Mouse (Mus musculus) midbrain, embryonic 11.5 days (tissue): ENCODE measurements around the gene Cactin. TPM values are rescaled to one million over a fixed set of nuclear protein-coding genes. Genes with fewer than 3 reads are reported as not detected.

Experiments
- ATAC-seq: fragments of 200-750 bp; cut with Nextera tagmentation; 2 replicates; pipeline ENCODE4 v1.8.0; 2017; ENCODE audit warnings: moderate TSS enrichment, moderate library complexity; ENCODE audit not compliant: low FRiP score
- DNase-seq: peaks from one replicate; pipeline ENCODE4 v3.0.0; 2015; ENCODE audit warnings: low spot score; ENCODE audit errors: missing footprints
- H3K27ac ChIP-seq: fragments of 300-500 bp; sonication (generic); 2 replicates; pipeline ENCODE4 v1.5.1; 2014; ENCODE audit warnings: low read depth, low read length
- H3K27me3 ChIP-seq: fragments of 300-500 bp; sonication (generic); 2 replicates; pipeline ENCODE4 v1.6.1; 2014; ENCODE audit warnings: mild to moderate bottlenecking, low read length, moderate library complexity, mixed read lengths; ENCODE audit not compliant: control insufficient read depth, insufficient read depth
- H3K36me3 ChIP-seq: fragments of 300-500 bp; sonication (generic); 2 replicates; pipeline ENCODE4 v1.6.1; 2014; ENCODE audit warnings: mild to moderate bottlenecking, low read length, moderate library complexity, mixed read lengths; ENCODE audit not compliant: control insufficient read depth, insufficient read depth
- H3K4me1 ChIP-seq: fragments of 300-500 bp; sonication (generic); 2 replicates; pipeline ENCODE4 v1.6.1; 2014; ENCODE audit warnings: low read length; ENCODE audit not compliant: control insufficient read depth, insufficient read depth
- H3K4me2 ChIP-seq: fragments of 300-500 bp; sonication (generic); 2 replicates; pipeline ENCODE4 v1.6.1; 2014; ENCODE audit warnings: mild to moderate bottlenecking, moderate library complexity
- H3K4me3 ChIP-seq: fragments of 300-500 bp; sonication (generic); 2 replicates; pipeline ENCODE4 v1.5.1; 2014; ENCODE audit warnings: low read depth, low read length
- H3K9ac ChIP-seq: fragments of 300-500 bp; sonication (generic); 2 replicates; pipeline ENCODE4 v1.6.1; 2014; ENCODE audit warnings: low read length
- H3K9me3 ChIP-seq: fragments of 300-500 bp; sonication (generic); 2 replicates; pipeline ENCODE4 v1.6.1; 2016; ENCODE audit warnings: low read length; ENCODE audit not compliant: control insufficient read depth
- WGBS: fragments of 180-500 bp; shearing (Covaris S2); extraction: QIAGEN DNeasy Blood & Tissue Kit; methylation state at CpG from one replicate; pipeline ENCODE4 v1.1.7; 2014; 5-methylcytosine and 5-hydroxymethylcytosine counted together
- polyA plus RNA-seq: library from polyadenylated mRNA; unstranded; fragments of >200 nt; fragmentation: Nextera tagmentation; extraction: Ambion mirVana; gene quantifications from 2 replicates; pipeline ENCODE4 v1.2.1, GENCODE M21; 2014

Gene Cactin
- polyA plus RNA-seq, 1 experiment from 2014 or later: 36.8 TPM

DNA sequence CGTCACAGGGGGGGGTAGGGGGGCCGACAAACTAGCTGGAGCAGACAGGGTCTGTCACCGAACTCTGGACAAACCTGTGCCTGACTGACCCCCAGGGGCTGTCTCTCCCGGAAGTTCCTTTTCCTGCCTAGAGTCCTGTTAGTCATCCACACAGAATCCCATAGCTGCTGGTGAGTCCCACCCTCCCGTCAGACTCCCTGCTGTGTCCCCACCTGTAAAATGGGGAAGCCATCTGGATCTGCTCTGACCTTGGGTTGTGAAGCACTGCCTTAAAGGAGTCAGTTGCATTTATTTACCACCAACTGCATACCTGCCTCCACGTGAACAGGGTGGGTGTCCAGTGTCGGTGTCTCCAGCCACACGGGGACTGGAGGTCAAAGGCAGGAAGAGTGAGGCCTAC lies 26.5 kb upstream of the Cactin start:
- peak overlapping the region; percentile 64 for H3K4me2 ChIP-seq
- H3K9ac ChIP-seq: no peak overlapping the region; the same call in 1 of the 2 replicates
- H3K9me3 ChIP-seq: no peaks in the 10 kb centered on the region
- no peak for ATAC-seq
- no peak for DNase-seq
- H3K27ac ChIP-seq: no peak overlapping the region
- peaks cover 22% of the 10 kb centered on the region for H3K27me3 ChIP-seq
- peaks cover 11% of the 10 kb centered on the region for H3K4me1 ChIP-seq
- 77% methylated on average over 8 of the region's 8 CpGs for WGBS
- peak overlapping the region; percentile 89; the same call in 1 of the 2 replicates for H3K4me3 ChIP-seq
- H3K36me3 ChIP-seq: no peaks in the 10 kb centered on the region

DNA sequence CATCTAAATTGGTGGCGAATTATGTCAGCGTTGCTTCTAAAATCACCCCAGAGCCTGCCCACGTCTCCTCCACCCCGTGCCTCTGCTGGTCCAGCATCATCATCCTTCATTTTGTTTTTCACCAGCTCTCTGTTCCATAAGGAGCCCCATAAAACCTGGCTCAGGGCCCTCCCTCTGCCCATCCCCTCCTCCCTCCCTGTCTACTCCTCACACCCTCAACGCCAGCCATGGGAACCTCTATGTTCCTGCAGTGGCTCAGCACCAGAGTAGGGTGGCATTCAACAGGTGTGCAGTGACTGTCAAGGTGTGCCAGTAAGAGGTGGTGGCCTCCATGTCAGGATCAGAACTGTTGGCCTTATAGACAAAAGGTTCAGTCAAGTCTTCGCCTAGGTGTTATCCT lies 25.7 kb upstream of the Cactin start:
- Histone ChIP-seq H3K4me2 (no peak overlapping the region), H3K4me1 (peaks cover 11% of the 10 kb centered on the region), H3K9me3 (no peaks in the 10 kb centered on the region), H3K27me3 (peaks cover 15% of the 10 kb centered on the region), H3K36me3 (no peaks in the 10 kb centered on the region), H3K9ac (no peak overlapping the region), H3K27ac (no peak overlapping the region), H3K4me3 (no peak overlapping the region)
- no peak for DNase-seq
- no peak for ATAC-seq
- WGBS: 92% methylated on average over 6 of the region's 6 CpGs

DNA sequence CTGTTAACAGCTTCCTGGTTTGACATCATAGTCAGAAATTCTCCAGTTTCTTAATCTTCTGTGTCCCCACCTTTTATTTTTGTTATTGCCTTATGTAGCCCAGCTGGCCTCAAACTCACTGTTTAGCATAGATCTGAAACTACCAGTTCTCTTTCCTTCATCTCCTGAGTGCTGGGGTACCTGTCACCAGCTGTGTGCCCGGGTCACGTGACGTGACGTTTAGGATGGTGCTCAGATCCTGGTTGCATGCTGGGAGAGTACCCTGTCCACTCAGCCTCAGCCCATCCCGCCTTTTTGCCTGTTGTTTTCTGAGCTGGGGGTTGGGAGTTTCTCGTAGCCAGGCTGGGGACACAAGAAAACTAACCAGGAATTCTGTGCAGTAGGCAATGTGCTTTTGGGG lies 23.7 kb upstream of the Cactin start:
- Histone ChIP-seq H3K4me3 (no peak overlapping the region), H3K36me3 (no peaks in the 10 kb centered on the region), H3K27me3 (no peaks in the 10 kb centered on the region), H3K27ac (no peak overlapping the region), H3K4me1 (peaks cover 16% of the 10 kb centered on the region), H3K9ac (no peak overlapping the region), H3K9me3 (no peaks in the 10 kb centered on the region), H3K4me2 (no peak overlapping the region)
- ATAC-seq (no peak), DNase-seq (no peak)
- WGBS: 85% methylated on average over 6 of the region's 6 CpGs

DNA sequence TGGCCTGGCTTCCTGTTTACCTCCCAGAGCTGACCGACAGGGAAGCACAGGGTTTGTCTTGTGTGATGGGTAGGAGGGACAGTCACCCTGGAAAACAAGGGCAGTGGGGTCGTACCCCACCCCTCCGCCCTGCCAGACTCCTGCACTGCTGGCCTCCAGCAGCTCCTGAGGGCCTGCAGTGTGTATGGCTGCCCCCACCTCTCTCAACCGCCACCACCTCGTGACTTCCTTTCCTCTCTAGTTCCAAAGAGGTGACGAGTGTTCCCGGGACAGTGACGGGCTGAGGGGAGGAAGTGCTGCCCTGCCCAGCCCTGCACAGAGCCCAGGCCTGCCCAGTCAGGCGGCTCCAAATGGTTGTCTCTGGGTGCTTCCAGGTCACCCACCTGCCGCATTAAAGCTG lies 23.1 kb upstream of the Cactin start:
- H3K27me3 ChIP-seq: no peaks in the 10 kb centered on the region
- H3K4me2 ChIP-seq: no peak overlapping the region
- H3K36me3 ChIP-seq: no peaks in the 10 kb centered on the region
- H3K9me3 ChIP-seq: no peaks in the 10 kb centered on the region
- no peak overlapping the region for H3K4me3 ChIP-seq
- no peak for DNase-seq
- H3K9ac ChIP-seq: no peak overlapping the region
- ATAC-seq: no peak
- 69% methylated on average over 10 of the region's 10 CpGs for WGBS
- peaks cover 18% of the 10 kb centered on the region for H3K4me1 ChIP-seq
- no peak overlapping the region for H3K27ac ChIP-seq

DNA sequence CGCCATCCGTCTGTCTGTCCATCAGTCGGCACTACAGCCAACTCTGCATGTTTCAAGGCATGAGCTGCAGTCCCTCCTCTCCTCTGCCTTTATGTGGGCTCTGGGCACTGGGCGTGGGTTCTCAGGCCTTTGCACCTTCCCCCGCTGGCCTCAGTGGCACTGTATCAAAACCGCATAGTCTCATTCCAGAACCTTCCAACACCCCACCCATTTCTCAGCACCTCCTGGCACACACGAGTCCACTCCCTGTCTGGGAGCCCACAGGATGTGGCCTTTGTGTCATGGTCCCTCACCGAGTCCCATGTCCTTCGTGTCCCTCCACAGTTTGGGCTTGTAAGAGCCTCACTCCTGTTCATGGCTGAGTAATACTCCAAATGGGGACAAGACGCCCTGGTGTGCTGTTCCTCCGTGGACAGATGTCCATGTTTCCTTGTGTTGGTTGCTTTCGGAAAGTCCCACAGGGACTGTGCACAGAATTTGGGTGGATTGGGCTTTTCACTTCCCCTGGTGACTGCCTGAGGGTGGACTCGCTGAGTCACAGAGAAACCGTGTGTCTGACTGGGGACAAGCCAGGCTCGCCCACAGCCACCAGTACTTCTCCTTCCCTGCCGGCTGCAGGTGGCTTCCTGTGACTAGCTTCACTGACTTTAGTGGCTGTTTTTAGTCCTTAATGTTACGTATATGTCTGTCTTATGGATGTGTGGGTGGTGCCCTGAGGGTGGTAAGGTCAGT lies 22.4 kb upstream of the Cactin start:
- H3K9me3 ChIP-seq: no peaks in the 10 kb centered on the region
- H3K27me3 ChIP-seq: no peaks in the 10 kb centered on the region
- ATAC-seq: no peak
- H3K9ac ChIP-seq: no peak overlapping the region; the same call in 1 of the 2 replicates
- DNase-seq: no peak
- 92% methylated on average over 17 of the region's 17 CpGs for WGBS
- H3K27ac ChIP-seq: no peak overlapping the region
- H3K4me2 ChIP-seq: no peak overlapping the region
- H3K36me3 ChIP-seq: no peaks in the 10 kb centered on the region
- H3K4me3 ChIP-seq: no peak overlapping the region
- H3K4me1 ChIP-seq: peaks cover 18% of the 10 kb centered on the region

DNA sequence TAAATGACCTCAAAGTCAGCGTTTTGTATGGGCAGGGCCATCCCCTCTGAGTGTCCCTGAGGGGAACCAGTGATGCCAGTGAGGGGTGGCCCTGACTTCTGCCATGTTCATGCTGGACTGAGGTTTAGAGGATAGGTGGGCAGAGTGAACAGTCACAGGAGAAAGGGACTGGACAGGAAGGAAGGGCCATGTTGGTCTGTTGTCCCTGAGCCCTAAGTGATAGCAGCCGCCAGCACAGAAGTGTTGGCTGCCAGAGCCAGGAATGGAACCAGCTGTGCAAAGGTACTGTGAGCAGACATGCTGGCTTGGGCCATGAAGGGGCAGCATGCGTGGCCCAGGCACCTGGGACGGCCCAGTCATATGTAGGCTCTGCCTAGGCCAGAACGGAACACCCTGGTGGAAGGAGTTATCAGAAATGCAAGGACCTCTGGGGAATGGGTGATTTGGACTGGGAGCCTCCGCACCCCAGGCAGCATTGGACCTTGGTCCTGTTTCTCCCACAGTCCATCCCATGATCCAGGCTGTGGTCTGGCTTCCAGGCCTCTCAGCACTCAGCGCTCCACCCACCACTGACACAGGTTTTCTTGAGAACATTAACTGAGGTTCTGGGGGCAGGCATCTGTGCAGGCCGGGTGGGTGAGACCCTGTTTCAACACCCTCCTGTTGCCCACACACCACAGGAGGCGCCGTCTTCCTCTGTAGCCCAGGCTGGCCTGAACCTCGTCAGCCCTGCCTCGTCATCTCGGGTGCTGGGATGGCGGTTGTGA lies 21.1 kb upstream of the Cactin start:
- Histone ChIP-seq H3K27me3 (no peaks in the 10 kb centered on the region), H3K4me3 (no peak overlapping the region), H3K4me1 (peaks cover 10% of the 10 kb centered on the region), H3K9me3 (no peaks in the 10 kb centered on the region), H3K27ac (no peak overlapping the region), H3K4me2 (no peak overlapping the region), H3K9ac (no peak overlapping the region), H3K36me3 (no peaks in the 10 kb centered on the region)
- WGBS: 91% methylated on average over 14 of the region's 14 CpGs
- ATAC-seq (no peak), DNase-seq (no peak)

DNA sequence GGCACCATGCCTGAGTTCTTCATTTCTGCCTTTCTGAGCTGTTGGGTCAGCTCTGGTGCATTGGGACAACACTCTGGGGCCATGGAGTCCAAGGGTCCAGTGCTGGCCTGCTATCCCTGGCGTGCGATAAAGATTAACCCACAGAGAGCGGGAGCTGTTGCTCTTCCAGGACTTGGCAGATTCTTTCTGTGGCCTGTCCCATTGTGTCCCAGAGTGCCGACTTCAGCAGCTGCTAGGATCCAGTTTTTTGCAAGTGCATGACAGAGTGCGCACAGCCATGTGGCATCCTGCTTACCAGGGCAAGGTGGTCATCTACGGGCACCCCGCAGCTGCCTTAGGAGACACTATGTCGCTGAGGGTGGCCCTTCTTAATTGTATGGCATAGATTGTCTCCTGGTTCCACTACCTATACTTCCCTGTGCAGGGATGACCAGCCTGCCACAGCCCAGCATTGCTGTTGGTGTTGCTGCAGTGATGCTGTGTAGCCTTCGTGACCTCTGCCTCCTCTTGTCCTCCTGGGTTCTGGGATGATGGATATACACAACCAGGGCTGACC lies 20.5 kb upstream of the Cactin start:
- no peaks in the 10 kb centered on the region for H3K36me3 ChIP-seq
- H3K4me1 ChIP-seq: peaks cover 10% of the 10 kb centered on the region
- no peak overlapping the region for H3K4me3 ChIP-seq
- no peak overlapping the region for H3K9ac ChIP-seq
- ATAC-seq: no peak
- H3K27ac ChIP-seq: no peak overlapping the region
- 85% methylated on average over 9 of the region's 9 CpGs for WGBS
- no peaks in the 10 kb centered on the region for H3K27me3 ChIP-seq
- H3K9me3 ChIP-seq: no peaks in the 10 kb centered on the region
- DNase-seq: no peak
- H3K4me2 ChIP-seq: no peak overlapping the region

DNA sequence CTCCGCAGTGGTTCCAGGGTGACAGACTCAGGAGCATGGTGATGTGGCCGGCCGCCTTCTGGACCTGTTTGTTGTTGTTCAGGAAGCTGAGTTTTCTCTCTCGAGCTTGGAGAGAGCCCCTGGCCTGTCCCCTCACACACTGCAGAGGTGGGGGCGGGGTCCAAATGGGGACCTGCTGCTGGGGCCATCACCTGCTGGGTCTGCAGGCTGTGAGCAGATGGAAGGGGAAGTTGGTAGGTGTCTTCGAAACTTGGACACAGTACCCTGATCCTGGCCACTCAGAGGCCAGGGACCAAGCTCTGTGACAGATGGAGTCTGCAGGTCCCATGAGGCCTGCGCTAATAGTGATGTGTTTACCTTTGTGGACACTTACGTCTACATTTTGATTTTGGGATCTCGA lies 19.6 kb upstream of the Cactin start:
- no peak overlapping the region for H3K4me3 ChIP-seq
- H3K4me2 ChIP-seq: no peak overlapping the region
- H3K36me3 ChIP-seq: no peaks in the 10 kb centered on the region
- no peak overlapping the region for H3K27ac ChIP-seq
- WGBS: 84% methylated on average over 9 of the region's 9 CpGs
- H3K9me3 ChIP-seq: no peaks in the 10 kb centered on the region
- ATAC-seq (no peak), DNase-seq (no peak)
- H3K27me3 ChIP-seq: no peaks in the 10 kb centered on the region
- peaks cover 10% of the 10 kb centered on the region for H3K4me1 ChIP-seq
- no peak overlapping the region for H3K9ac ChIP-seq

DNA sequence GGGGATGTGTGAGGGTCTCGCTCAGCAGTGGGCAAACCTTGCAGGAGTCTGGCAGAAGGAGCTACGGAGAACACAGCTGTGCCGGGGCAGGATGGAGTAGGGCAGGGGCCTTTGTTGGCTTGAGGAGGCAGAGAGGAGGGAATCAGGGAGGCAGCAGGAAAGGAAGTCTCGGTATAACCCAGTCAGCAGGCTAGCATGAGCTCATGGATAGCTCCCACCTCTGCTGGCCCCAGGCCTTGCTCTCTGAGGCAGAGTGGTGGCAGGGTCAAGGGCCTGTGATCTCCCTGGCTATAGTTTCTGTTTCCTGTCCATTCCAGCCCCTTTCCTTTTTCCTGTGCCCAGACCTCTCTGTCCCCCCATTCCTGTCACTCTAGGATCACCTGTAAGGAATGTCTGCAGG lies 18.6 kb upstream of the Cactin start:
- no peak overlapping the region for H3K4me2 ChIP-seq
- 74% methylated on average over 4 of the region's 4 CpGs for WGBS
- no peak for ATAC-seq
- no peak overlapping the region for H3K27ac ChIP-seq
- H3K4me1 ChIP-seq: peaks cover 10% of the 10 kb centered on the region
- no peak overlapping the region for H3K4me3 ChIP-seq
- H3K36me3 ChIP-seq: peaks cover under 1% of the 10 kb centered on the region; the same call in 1 of the 2 replicates
- H3K9me3 ChIP-seq: no peaks in the 10 kb centered on the region
- no peak overlapping the region; the same call in 1 of the 2 replicates for H3K9ac ChIP-seq
- DNase-seq: no peak
- H3K27me3 ChIP-seq: no peaks in the 10 kb centered on the region
